Mouse (Mus musculus) kidney, adult 2 months (tissue): ENCODE results near the gene Lcmt1.

Experiments used
- CTCF ChIP-seq: fragments of 200-500 bp; conservative IDR thresholded peaks from 2 replicates; pipeline ENCODE4 v1.5.1; 2011; ENCODE audit warnings: low read depth, mild to moderate bottlenecking, control low read depth, low read length, moderate library complexity, mixed read lengths; ENCODE audit not compliant: insufficient read depth, insufficient read length
- POLR2A ChIP-seq: fragments of 200-500 bp; IDR thresholded peaks from one replicate; pipeline ENCODE4 v1.6.1; 2011; ENCODE audit warnings: low read depth, low read length, control low read depth

GRCm38 (mm10) chr7:123324105-123324504, 45.5 kb upstream of the Lcmt1 start:
- no peak for TF ChIP-seq POLR2A
- TF ChIP-seq CTCF = no peak
